Mouse (Mus musculus) heart, embryonic 16.5 days (tissue): Measurements from ENCODE around the gene Slc39a5. TPM values are rescaled to one million over a fixed set of nuclear protein-coding genes. Genes with fewer than 3 reads are reported as not detected.

Source experiments
- ATAC-seq: fragments of 200-750 bp; cut with Nextera tagmentation; replicated peaks from 2 replicates; pipeline ENCODE4 v1.8.0; 2017; ENCODE audit warnings: moderate number of reproducible peaks; ENCODE audit not compliant: insufficient read depth, low FRiP score; ENCODE audit errors: extremely low read depth
- H3K27ac ChIP-seq: fragments of 300-500 bp; sonication (generic); 2 replicates; pipeline ENCODE4 v1.5.1; 2014; ENCODE audit warnings: mild to moderate bottlenecking, low read length, control low read depth, moderate library complexity
- H3K27me3 ChIP-seq: fragments of 300-500 bp; sonication (generic); 2 replicates; pipeline ENCODE4 v1.6.1; 2014; ENCODE audit warnings: low read length, mixed read lengths; ENCODE audit not compliant: control insufficient read depth, insufficient read depth
- H3K36me3 ChIP-seq: fragments of 300-500 bp; sonication (generic); 2 replicates; pipeline ENCODE4 v1.6.1; 2014; ENCODE audit not compliant: control insufficient read depth, insufficient read depth
- H3K4me1 ChIP-seq: fragments of 300-500 bp; sonication (generic); 2 replicates; pipeline ENCODE4 v1.6.1; 2014; ENCODE audit warnings: low read length, mixed read lengths; ENCODE audit not compliant: control insufficient read depth, insufficient read depth
- H3K4me2 ChIP-seq: fragments of 300-500 bp; sonication (generic); 2 replicates; pipeline ENCODE4 v1.6.1; 2014; ENCODE audit warnings: low read depth, mild to moderate bottlenecking, control low read depth, low read length
- H3K4me3 ChIP-seq: fragments of 300-500 bp; sonication (generic); 2 replicates; pipeline ENCODE4 v1.5.1; 2014; ENCODE audit warnings: mild to moderate bottlenecking, control low read depth, low read length
- H3K9ac ChIP-seq: fragments of 300-500 bp; sonication (generic); 2 replicates; pipeline ENCODE4 v1.6.1; 2014; ENCODE audit warnings: low read length, control low read depth
- H3K9me3 ChIP-seq: fragments of 300-500 bp; sonication (generic); replicated peaks from 2 replicates; pipeline ENCODE4 v1.6.1; 2016; ENCODE audit warnings: low read length; ENCODE audit not compliant: control insufficient read depth
- WGBS: fragments of 180-500 bp; shearing (Covaris S2); extraction: QIAGEN DNeasy Blood & Tissue Kit; methylation state at CpG from one replicate; pipeline ENCODE4 v1.1.7; 2014; 5-methylcytosine and 5-hydroxymethylcytosine counted together
- polyA plus RNA-seq: library from polyadenylated mRNA; unstranded; fragments of >200 nt; fragmentation: Nextera tagmentation; extraction: Ambion mirVana; gene quantifications from 2 replicates; pipeline ENCODE4 v1.2.1, GENCODE M21; 2015

Gene Slc39a5
- polyA plus RNA-seq, 1 experiment from 2014 or later = 0.41 TPM

DNA sequence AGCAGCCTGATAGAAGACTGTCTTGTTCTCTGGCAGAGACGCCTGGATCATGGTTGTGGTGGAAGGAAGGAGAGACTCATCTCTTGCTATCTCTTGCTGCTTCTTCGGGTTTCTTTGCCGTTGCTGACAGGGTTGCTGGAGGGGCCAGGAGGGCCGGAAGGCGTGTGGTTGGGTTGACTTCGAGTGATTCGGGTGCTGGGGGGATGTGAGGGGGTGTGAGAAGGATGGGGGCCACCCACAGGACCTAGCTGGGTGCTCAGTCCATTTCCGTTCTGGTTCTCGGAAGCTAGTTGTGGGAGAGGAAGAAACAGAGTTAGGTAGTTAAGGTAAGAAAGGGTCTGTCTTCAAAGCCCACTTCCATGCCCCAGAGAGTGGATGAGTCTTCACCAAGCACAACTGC is 609 bp upstream of the Slc39a5 start:
- H3K9me3 ChIP-seq = no peaks in the 10 kb centered on the region
- no peaks in the 10 kb centered on the region for H3K27me3 ChIP-seq
- no peak overlapping the region for H3K9ac ChIP-seq
- H3K36me3 ChIP-seq = no peaks in the 10 kb centered on the region
- H3K4me3 ChIP-seq = no peak overlapping the region
- peaks cover 2% of the 10 kb centered on the region; the same call in 1 of the 2 replicates for H3K4me1 ChIP-seq
- ATAC-seq = no peak
- no peak overlapping the region for H3K27ac ChIP-seq
- WGBS = 74% methylated on average over 9 of the region's 9 CpGs
- H3K4me2 ChIP-seq = no peak overlapping the region

DNA sequence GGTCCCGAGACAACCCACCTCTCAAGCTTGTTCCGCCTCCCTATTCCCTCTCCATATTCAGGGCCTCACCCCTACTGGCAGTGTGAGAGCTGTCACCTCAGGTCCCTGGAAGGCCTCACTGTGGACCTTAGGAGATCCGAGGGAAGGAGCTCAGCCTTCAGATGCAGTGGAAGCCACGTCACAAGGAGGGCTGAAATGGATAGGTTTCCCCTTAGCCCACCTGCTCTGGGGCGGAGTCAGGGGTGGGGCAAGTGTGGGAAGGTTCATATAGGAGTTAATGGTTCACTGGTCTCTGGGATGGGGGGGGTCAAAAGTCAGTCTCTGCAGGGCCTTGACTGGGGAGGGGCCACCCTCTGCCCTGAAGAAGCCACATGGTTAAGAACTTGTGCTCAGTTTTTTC is 691 bp downstream of the Slc39a5 start:
- Histone ChIP-seq H3K4me1 (peaks cover 2% of the 10 kb centered on the region; the same call in 1 of the 2 replicates), H3K9me3 (no peaks in the 10 kb centered on the region), H3K9ac (no peak overlapping the region), H3K27me3 (no peaks in the 10 kb centered on the region), H3K36me3 (no peaks in the 10 kb centered on the region), H3K27ac (no peak overlapping the region), H3K4me3 (no peak overlapping the region), H3K4me2 (no peak overlapping the region)
- no peak for ATAC-seq
- 39% methylated on average over 5 of the region's 5 CpGs for WGBS

DNA sequence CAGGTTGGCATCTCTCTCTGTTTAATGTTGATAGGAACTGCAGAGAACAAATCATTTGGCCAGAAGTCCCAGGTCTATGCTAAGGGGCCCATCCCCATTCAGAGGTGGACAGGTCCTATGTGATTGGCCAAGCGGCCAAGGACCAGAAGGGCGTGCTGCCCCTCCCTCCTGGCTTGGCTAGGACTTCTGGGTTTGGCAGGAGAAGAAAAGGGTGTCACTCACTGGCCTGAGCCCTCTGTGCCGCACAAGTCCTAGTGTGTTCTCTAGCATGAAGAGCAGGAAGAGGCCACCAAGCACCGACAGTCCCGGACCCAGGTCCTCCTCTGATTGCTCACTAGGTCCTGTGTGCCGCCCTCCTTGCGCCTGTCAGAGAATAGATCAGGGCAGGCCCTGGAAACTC is 3.6 kb downstream of the Slc39a5 start:
- no peaks in the 10 kb centered on the region for H3K36me3 ChIP-seq
- WGBS = 63% methylated on average over 7 of the region's 7 CpGs
- peaks cover 2% of the 10 kb centered on the region; the same call in 1 of the 2 replicates for H3K4me1 ChIP-seq
- no peaks in the 10 kb centered on the region for H3K27me3 ChIP-seq
- ATAC-seq = no peak
- no peak overlapping the region for H3K9ac ChIP-seq
- H3K27ac ChIP-seq = no peak overlapping the region
- no peak overlapping the region for H3K4me2 ChIP-seq
- no peak overlapping the region for H3K4me3 ChIP-seq
- H3K9me3 ChIP-seq = no peaks in the 10 kb centered on the region

DNA sequence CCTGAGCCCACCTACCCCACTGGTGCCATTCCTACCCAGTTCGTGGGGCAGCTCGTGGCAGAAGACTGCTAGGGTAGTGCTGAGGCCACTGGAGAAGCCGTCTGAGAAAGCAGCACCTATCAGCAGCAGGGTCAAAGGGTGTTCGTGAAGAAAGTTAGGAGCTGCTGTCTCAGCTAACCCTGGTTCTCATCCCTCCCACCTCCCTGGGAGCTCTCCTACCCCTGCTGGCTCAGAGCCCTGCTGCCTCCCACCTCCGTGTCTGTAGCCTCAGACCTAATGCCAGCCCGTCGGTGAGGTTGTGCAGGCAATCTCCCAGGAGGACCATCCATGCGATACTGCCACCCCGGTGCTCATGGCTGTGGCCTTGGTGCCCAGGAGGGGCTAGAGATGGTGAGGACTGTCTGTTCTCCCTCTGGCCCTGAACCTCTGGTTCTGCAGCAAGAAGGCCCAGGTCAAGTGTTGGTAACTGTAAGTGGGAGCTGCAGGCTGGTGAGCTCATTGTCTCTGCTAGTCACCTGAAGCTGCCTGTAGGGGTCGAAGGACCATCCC is 4.2 kb downstream of the Slc39a5 start:
- Histone ChIP-seq H3K27me3 (no peaks in the 10 kb centered on the region), H3K9ac (no peak overlapping the region), H3K4me3 (no peak overlapping the region), H3K4me2 (no peak overlapping the region), H3K4me1 (peaks cover 5% of the 10 kb centered on the region; the same call in 1 of the 2 replicates), H3K27ac (no peak overlapping the region), H3K9me3 (no peaks in the 10 kb centered on the region), H3K36me3 (peaks cover 4% of the 10 kb centered on the region; the same call in 1 of the 2 replicates)
- WGBS = 52% methylated on average over 10 of the region's 10 CpGs
- ATAC-seq = no peak

- Histone ChIP-seq H3K9me3 (no peaks in the 10 kb centered on the region), H3K36me3 (peaks cover 6% of the 10 kb centered on the region; the same call in 1 of the 2 replicates), H3K4me2 (no peak overlapping the region), H3K4me3 (no peak overlapping the region), H3K27me3 (no peaks in the 10 kb centered on the region), H3K27ac (no peak overlapping the region), H3K4me1 (peaks cover 8% of the 10 kb centered on the region), H3K9ac (no peak overlapping the region)
- ATAC-seq = no peak
- 49% methylated on average over 11 of the region's 11 CpGs for WGBS
Measured at GRCm38 (mm10) chr10:128396017-128396673, 4.9 kb downstream of the Slc39a5 start.

GRCm38 (mm10) chr10:128391850-128392249 is 9.2 kb downstream of the Slc39a5 start:
- peaks cover 45% of the 10 kb centered on the region for H3K36me3 ChIP-seq
- no peak overlapping the region for H3K4me2 ChIP-seq
- peaks cover 7% of the 10 kb centered on the region for H3K4me1 ChIP-seq
- no peak for ATAC-seq
- no peak overlapping the region for H3K27ac ChIP-seq
- WGBS = 47% methylated on average over 6 of the region's 6 CpGs
- H3K4me3 ChIP-seq = no peak overlapping the region
- H3K27me3 ChIP-seq = no peaks in the 10 kb centered on the region
- no peaks in the 10 kb centered on the region for H3K9me3 ChIP-seq
- H3K9ac ChIP-seq = no peak overlapping the region

- Histone ChIP-seq H3K4me1 (peaks cover 7% of the 10 kb centered on the region), H3K27ac (no peak overlapping the region), H3K9me3 (no peaks in the 10 kb centered on the region), H3K36me3 (peaks cover 53% of the 10 kb centered on the region), H3K4me2 (no peak overlapping the region), H3K4me3 (no peak overlapping the region), H3K27me3 (no peaks in the 10 kb centered on the region), H3K9ac (no peak overlapping the region)
- WGBS = 89% methylated on average over 12 of the region's 12 CpGs
- ATAC-seq = no peak
Measured at GRCm38 (mm10) chr10:128390366-128390765, 10.7 kb downstream of the Slc39a5 start.

DNA sequence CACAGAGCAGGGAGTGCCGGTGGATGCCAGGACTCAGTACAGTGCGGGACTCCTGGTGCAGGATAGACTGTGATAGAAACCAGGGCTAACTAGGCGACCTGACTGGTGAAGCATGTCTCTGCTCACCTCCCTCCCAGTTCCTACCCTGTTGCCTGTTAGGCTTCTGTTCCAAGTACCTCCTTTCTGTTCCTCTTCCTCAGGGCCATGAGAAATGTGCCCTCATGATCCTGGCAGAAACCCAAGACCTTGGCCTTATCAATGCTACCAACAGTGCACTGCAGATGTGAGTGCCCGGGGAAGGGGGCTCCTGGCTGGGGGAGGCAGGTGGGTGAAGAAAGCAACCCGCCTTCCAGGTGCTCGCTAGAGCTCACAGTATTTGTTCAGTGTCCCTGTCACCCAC is 11.5 kb downstream of the Slc39a5 start:
- H3K9ac ChIP-seq = no peak overlapping the region; the same call in 1 of the 2 replicates
- 0 out of 2 replicates have a peak, but pooled peaks have one; percentile 21 for ATAC-seq
- H3K4me1 ChIP-seq = peaks cover 7% of the 10 kb centered on the region
- H3K27me3 ChIP-seq = no peaks in the 10 kb centered on the region
- peaks cover 57% of the 10 kb centered on the region for H3K36me3 ChIP-seq
- no peak overlapping the region for H3K4me3 ChIP-seq
- H3K4me2 ChIP-seq = no peak overlapping the region
- no peak overlapping the region for H3K27ac ChIP-seq
- 58% methylated on average over 6 of the region's 6 CpGs for WGBS
- H3K9me3 ChIP-seq = no peaks in the 10 kb centered on the region

DNA sequence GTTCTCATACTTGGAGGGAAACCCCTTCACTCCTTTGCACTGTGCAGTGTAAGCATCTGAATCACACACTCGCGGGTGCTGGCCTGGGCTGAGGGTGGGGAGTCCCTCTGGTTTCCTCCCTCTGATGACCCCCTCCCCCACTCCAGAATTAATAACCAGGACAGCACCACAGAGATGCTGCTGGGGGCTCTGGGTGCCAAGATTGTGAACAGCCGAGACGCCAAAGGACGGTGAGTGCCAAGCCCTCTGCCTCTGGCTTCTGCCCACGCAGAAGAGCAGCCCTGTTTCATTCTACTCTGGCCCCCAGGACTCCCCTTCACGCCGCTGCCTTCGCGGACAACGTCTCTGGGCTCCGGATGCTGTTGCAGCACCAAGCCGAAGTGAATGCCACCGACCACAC is 12.1 kb downstream of the Slc39a5 start:
- H3K27ac ChIP-seq = no peak overlapping the region
- 88% methylated on average over 14 of the region's 14 CpGs for WGBS

More for the DNA sequence above, 12.1 kb downstream of the Slc39a5 start:
- Histone ChIP-seq H3K4me2 (no peak overlapping the region), H3K9me3 (no peaks in the 10 kb centered on the region), H3K4me1 (peaks cover 7% of the 10 kb centered on the region), H3K4me3 (no peak overlapping the region), H3K9ac (no peak overlapping the region; the same call in 1 of the 2 replicates), H3K27me3 (no peaks in the 10 kb centered on the region), H3K36me3 (peaks cover 62% of the 10 kb centered on the region)
- no peak for ATAC-seq
